ENCODE assay signal across 26 mouse cellular contexts in genomic region chr2:85518292-85518691, GRCm38 (mm10). TPM values are rescaled to one million over a fixed set of nuclear protein-coding genes. Genes with fewer than 3 reads are reported as not detected.
DNase-seq lines count a peak whose midpoint lies in the region; TF ChIP-seq lines count a peak whose summit lies in the region.
"Had no signal": no experiment of that assay in that cellular context is flagged by ENCODE, and none has a peak within 500 bp of the region (broad histone marks: within the 10 kb centered on the region; RNA-seq: fewer than 3 reads in every experiment).

No protein-coding gene starts in this region.

- H3K27ac ChIP-seq in thymus, adult 2 months (ENCODE audit: control insufficient read depth, insufficient read depth, low read length), result no peak overlapping the region
- H3K27ac ChIP-seq: forebrain, embryonic 15.5 days; hindbrain, embryonic 15.5 days; limb, embryonic 15.5 days; liver, embryonic 15.5 days; macrophage; midbrain, embryonic 10.5 days had no signal

- no peak for TF ChIP-seq POLR2A in thymus, adult 2 months (IDR thresholded peaks at IDR 0.05; ENCODE audit: control insufficient read depth, extremely low read depth, insufficient read depth, low read length, poor library complexity)

- H3K36me3 ChIP-seq in thymus, adult 2 months (ENCODE audit: control insufficient read depth, insufficient read depth, low read length), result no peaks in the 10 kb centered on the region
- H3K36me3 ChIP-seq: forebrain, embryonic 15.5 days; hindbrain, embryonic 15.5 days; limb, embryonic 15.5 days; liver, embryonic 15.5 days; midbrain, embryonic 10.5 days had no signal

- H3K27me3 ChIP-seq in thymus, adult 2 months (ENCODE audit: control insufficient read depth, insufficient read depth, low read length), result no peaks in the 10 kb centered on the region
- H3K27me3 ChIP-seq: forebrain, embryonic 15.5 days; hindbrain, embryonic 15.5 days; limb, embryonic 15.5 days; liver, embryonic 15.5 days had no signal

- 92% methylated on average over 10 of the region's 10 CpGs for WGBS in thymus, adult 2 months

- no peak for TF ChIP-seq CTCF in thymus, adult 2 months (IDR thresholded peaks at IDR 0.05; ENCODE audit: borderline replicate concordance, control insufficient read depth, extremely low read depth, insufficient read depth, low read length, poor library complexity)

- H3K4me1 ChIP-seq in thymus, adult 2 months (replicated peaks; ENCODE audit: control insufficient read depth, insufficient read depth, low read length), result no peaks in the 10 kb centered on the region
- H3K4me1 ChIP-seq: forebrain, embryonic 15.5 days; hindbrain, embryonic 15.5 days; limb, embryonic 15.5 days; liver, embryonic 15.5 days had no signal

- DNase-seq in gastrocnemius, postnatal 10 days, result peak; percentile 4
- no peak for DNase-seq in gastrocnemius, postnatal 4 days (ENCODE audit: low spot score in 2 of 2)
- peak; percentile 6 for DNase-seq in thymus, postnatal 4 days
- no peak for DNase-seq in thymus, adult 2 months
- peak; percentile 30 for DNase-seq in testis, postnatal 14 days (ENCODE audit: low spot score)
- DNase-seq in spleen, postnatal 10 days (ENCODE audit: low spot score in 2 of 2), result no peak
- DNase-seq in cerebellum, adult 11 months, result no peak
- DNase-seq: adrenal gland, adult 2 months; cerebellum, adult 2 months; embryo, embryonic 11 days; heart, adult 11 months; kidney, adult 9 months had no signal

- no peak overlapping the region for H3K4me3 ChIP-seq in thymus, adult 2 months (ENCODE audit: control insufficient read depth, insufficient read depth, low read length)
- H3K4me3 ChIP-seq: forebrain, embryonic 15.5 days; hindbrain, embryonic 15.5 days; limb, embryonic 15.5 days; liver, embryonic 15.5 days; midbrain, embryonic 10.5 days had no signal

RNA-seq across cellular contexts. Expression of gene 4833423E24Rik, which starts 0.5 kb away (rescaled TPM):
- total RNA-seq in gastrocnemius, postnatal 10 days (2021), result not detected
- under 1 TPM; 0.18 to 0.34 TPM for total RNA-seq in gastrocnemius, postnatal 4 days (2021)
- 1.3 and 1.9 TPM in 2 replicates for polyA plus RNA-seq in thymus, adult 2 months (2012; rRNA removed)
- total RNA-seq: ES-E14; gastrocnemius, adult 8-10 months; hematopoietic stem cell, adult 5-6 weeks; left cerebral cortex, postnatal 36 days had no signal
- polyA plus RNA-seq: adrenal gland, adult 2 months; forebrain, embryonic 15.5 days; heart, embryonic 11.5 days; heart, postnatal 0 days; intestine, embryonic 14.5 days; liver, embryonic 15.5 days; macrophage; midbrain, embryonic 10.5 days; Patski had no signal

Comparison
In these comparisons a context has a peak if more than half of its experiments do, and no peak if none do; other contexts are left out.
1. DNase-seq: peak in gastrocnemius, postnatal 10 days (single experiment), thymus, postnatal 4 days (single experiment) and testis, postnatal 14 days (single experiment); none in gastrocnemius, postnatal 4 days (0 of 2), thymus, adult 2 months (single experiment), spleen, postnatal 10 days (0 of 2) and cerebellum, adult 11 months (single experiment).